Mouse (Mus musculus) MEL (cell line): ENCODE measurements at regions not wholly inside any gene's neighbourhood (a gene's known extent, or its start where the extent isn't known, plus 50 kb on each side); places are given as distances from the start of the nearest gene placed in this dataset.

Experiments used
- DNase-seq: peaks from one replicate; pipeline ENCODE4 v3.0.0; 2011; ENCODE audit warnings: low read depth, low spot score
- H3K27ac ChIP-seq: 2 replicates; pipeline ENCODE4 v1.5.1; 2012; ENCODE audit warnings: low read depth, mild to moderate bottlenecking, control low read depth, low read length, moderate library complexity; ENCODE audit not compliant: control insufficient read depth
- H3K27me3 ChIP-seq, 2 experiments: fragments of 150-350 bp in 1 of 2; sonication (generic) in 1 of 2; 2 replicates each; pipeline ENCODE4 v1.6.1; 2012; ENCODE audit warnings: low read length in 2 of 2, mild to moderate bottlenecking in 2 of 2, improper control_type of control experiment in 1 of 2, moderate library complexity in 1 of 2; ENCODE audit not compliant: insufficient read depth in 2 of 2, control insufficient read depth in 1 of 2
- H3K36me3 ChIP-seq, 2 experiments: 2 replicates each; pipeline ENCODE4 v1.6.1; 2012 to 2014; ENCODE audit warnings: low read length in 2 of 2, improper control_type of control experiment in 1 of 2, inconsistent platforms in 1 of 2, mild to moderate bottlenecking in 1 of 2; ENCODE audit not compliant: insufficient read depth in 2 of 2, control insufficient read depth in 1 of 2
- H3K4me1 ChIP-seq, 2 experiments: fragments of 150-350 bp in 1 of 2; sonication (generic) in 1 of 2; 2 replicates each; pipeline ENCODE4 v1.6.1; 2012; ENCODE audit warnings: low read length in 2 of 2, improper control_type of control experiment in 1 of 2, mild to moderate bottlenecking in 1 of 2; ENCODE audit not compliant: insufficient read depth in 2 of 2, control insufficient read depth in 1 of 2
- H3K4me3 ChIP-seq, 2 experiments: fragments of 150-350 bp in 1 of 2; sonication (generic) in 1 of 2; 2 replicates each; pipeline ENCODE4 v1.5.1; 2012; ENCODE audit warnings: low read depth in 2 of 2, low read length in 2 of 2, mild to moderate bottlenecking in 2 of 2, moderate library complexity in 2 of 2, control low read depth in 1 of 2, improper control_type of control experiment in 1 of 2; ENCODE audit not compliant: control insufficient read depth in 1 of 2, insufficient read depth in 1 of 2
- H3K79me2 ChIP-seq: 2 replicates; pipeline ENCODE4 v1.6.1; 2012; ENCODE audit warnings: mild to moderate bottlenecking, low read length, moderate library complexity; ENCODE audit not compliant: control insufficient read depth, poor library complexity, insufficient read depth
- H3K9ac ChIP-seq: 2 replicates; pipeline ENCODE4 v1.6.1; 2012; ENCODE audit warnings: low read depth, mild to moderate bottlenecking, control low read depth, low read length, moderate library complexity; ENCODE audit not compliant: control insufficient read depth, poor library complexity, severe bottlenecking
- H3K9me3 ChIP-seq: fragments of 150-350 bp; sonication (generic); replicated peaks from 2 replicates; pipeline ENCODE4 v1.6.1; 2012; ENCODE audit warnings: mild to moderate bottlenecking, low read length, improper control_type of control experiment, moderate library complexity; ENCODE audit not compliant: insufficient read depth
- BHLHE40 ChIP-seq: IDR thresholded peaks from 2 replicates; pipeline ENCODE4 v1.6.1; 2012; ENCODE audit warnings: low read depth, mild to moderate bottlenecking, inconsistent platforms, low read length, improper control_type of control experiment, borderline replicate concordance
- CHD2 ChIP-seq: IDR thresholded peaks from 2 replicates; pipeline ENCODE4 v1.6.1; 2011; ENCODE audit warnings: low read length, improper control_type of control experiment
- CTCF ChIP-seq, 3 experiments: IDR thresholded peaks in 2 of 3; conservative IDR thresholded peaks in 1 of 3; 2 replicates each; pipeline ENCODE4 v1.5.1; 2011 to 2012; ENCODE audit warnings: low read length in 3 of 3, low read depth in 2 of 3, mild to moderate bottlenecking in 2 of 3, improper control_type of control experiment in 1 of 3, inconsistent platforms in 1 of 3, mixed read lengths in 1 of 3, moderate library complexity in 1 of 3; ENCODE audit not compliant: control insufficient read depth in 1 of 3, insufficient read depth in 1 of 3, poor library complexity in 1 of 3, severe bottlenecking in 1 of 3
- ELF1 ChIP-seq: IDR thresholded peaks from 2 replicates; pipeline ENCODE4 v1.6.1; 2014; ENCODE audit warnings: low read depth, mild to moderate bottlenecking, inconsistent platforms, low read length, improper control_type of control experiment, moderate library complexity
- GABPA ChIP-seq: IDR thresholded peaks from 2 replicates; pipeline ENCODE4 v1.6.1; 2012; ENCODE audit warnings: low read depth, mild to moderate bottlenecking, inconsistent platforms, low read length, improper control_type of control experiment, moderate library complexity
- GATA1 ChIP-seq: IDR thresholded peaks from 2 replicates; pipeline ENCODE4 v1.6.1; 2011; ENCODE audit warnings: low read depth, low read length, improper control_type of control experiment
- KAT2A ChIP-seq: conservative IDR thresholded peaks from 2 replicates; pipeline ENCODE4 v1.6.1; 2012; ENCODE audit warnings: low read depth, low read length, improper control_type of control experiment, inconsistent platforms
- MAFK ChIP-seq: IDR thresholded peaks from 2 replicates; pipeline ENCODE4 v1.6.1; 2011; ENCODE audit warnings: low read depth, mild to moderate bottlenecking, low read length, improper control_type of control experiment, borderline replicate concordance
- MXI1 ChIP-seq: IDR thresholded peaks from 2 replicates; pipeline ENCODE4 v1.6.1; 2011; ENCODE audit warnings: mild to moderate bottlenecking, low read depth, low read length, improper control_type of control experiment
- MYC ChIP-seq: IDR thresholded peaks from 2 replicates; pipeline ENCODE4 v1.6.1; 2011; ENCODE audit warnings: low read depth, mild to moderate bottlenecking, low read length, improper control_type of control experiment, moderate library complexity
- POLR2AphosphoS2 ChIP-seq: IDR thresholded peaks from 2 replicates; pipeline ENCODE4 v1.6.1; 2011; ENCODE audit warnings: low read length, improper control_type of control experiment
- RAD21 ChIP-seq: IDR thresholded peaks from 2 replicates; pipeline ENCODE4 v1.6.1; 2011; ENCODE audit warnings: mild to moderate bottlenecking, low read depth, low read length, improper control_type of control experiment
- RCOR1 ChIP-seq: IDR thresholded peaks from 2 replicates; pipeline ENCODE4 v1.6.1; 2012; ENCODE audit warnings: low read depth, mild to moderate bottlenecking, inconsistent platforms, low read length, improper control_type of control experiment
- SMC3 ChIP-seq: IDR thresholded peaks from 2 replicates; pipeline ENCODE4 v1.6.1; 2011; ENCODE audit warnings: low read depth, low read length, improper control_type of control experiment
- UBTF ChIP-seq: IDR thresholded peaks from 2 replicates; pipeline ENCODE4 v1.6.1; 2012; ENCODE audit warnings: low read depth, mild to moderate bottlenecking, inconsistent platforms, low read length, improper control_type of control experiment, moderate library complexity, borderline replicate concordance; ENCODE audit not compliant: insufficient read depth
- ZC3H11A ChIP-seq: IDR thresholded peaks from 2 replicates; pipeline ENCODE4 v1.6.1; 2012; ENCODE audit warnings: low read depth, mild to moderate bottlenecking, inconsistent platforms, low read length, improper control_type of control experiment
- ZMIZ1 ChIP-seq: IDR thresholded peaks from 2 replicates; pipeline ENCODE4 v1.6.1; 2012; ENCODE audit warnings: low read depth, mild to moderate bottlenecking, inconsistent platforms, low read length, improper control_type of control experiment, moderate library complexity

DNA sequence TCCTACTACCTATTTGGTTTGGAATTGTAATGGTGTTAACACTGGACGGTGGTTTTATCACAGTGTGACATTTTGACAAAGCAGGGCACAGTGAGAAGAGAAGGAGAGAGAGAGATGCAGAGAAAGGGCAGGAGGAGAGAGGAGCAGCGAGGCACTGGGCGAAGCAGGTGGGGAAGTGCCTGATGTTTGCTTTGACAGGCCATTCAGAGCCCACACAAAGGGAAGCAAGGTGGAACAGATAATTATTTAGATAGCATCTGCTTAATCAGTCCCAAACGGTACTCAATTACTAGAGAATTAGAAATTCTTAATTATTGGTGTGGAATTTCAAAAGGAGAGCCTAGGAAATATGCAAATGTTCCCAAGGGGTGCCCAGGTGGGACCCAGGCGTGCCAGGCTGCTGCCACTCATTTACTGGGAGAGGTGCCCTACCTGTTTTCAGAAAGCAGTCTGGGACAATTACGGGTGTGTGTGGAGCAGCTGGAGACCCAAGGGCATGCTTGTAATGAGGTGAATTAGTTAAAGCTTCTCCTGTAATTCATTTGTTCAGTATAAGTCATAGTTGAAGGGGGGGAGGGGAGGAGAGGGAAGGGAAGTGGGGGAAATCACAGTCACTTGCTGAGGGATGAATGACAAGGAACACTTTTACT, 86.9 kb downstream of the Thnsl2 start:
- Histone ChIP-seq H3K27ac (no peak overlapping the region), H3K9ac (no peak overlapping the region), H3K9me3 (no peaks in the 10 kb centered on the region), H3K4me3 (no peak overlapping the region), H3K27me3 (peaks cover 0 to 2% of the 10 kb centered on the region in 2 experiments; a peak in 1 of 4 replicates), H3K79me2 (no peaks in the 10 kb centered on the region), H3K4me1 (no peaks in the 10 kb centered on the region), H3K36me3 (no peaks in the 10 kb centered on the region)
- TF ChIP-seq CHD2: no peak
- no peak for TF ChIP-seq SMC3
- TF ChIP-seq GATA1: no peak
- TF ChIP-seq ZC3H11A: no peak
- no peak for TF ChIP-seq MXI1
- no peak for TF ChIP-seq MYC
- no peak for DNase-seq

DNA sequence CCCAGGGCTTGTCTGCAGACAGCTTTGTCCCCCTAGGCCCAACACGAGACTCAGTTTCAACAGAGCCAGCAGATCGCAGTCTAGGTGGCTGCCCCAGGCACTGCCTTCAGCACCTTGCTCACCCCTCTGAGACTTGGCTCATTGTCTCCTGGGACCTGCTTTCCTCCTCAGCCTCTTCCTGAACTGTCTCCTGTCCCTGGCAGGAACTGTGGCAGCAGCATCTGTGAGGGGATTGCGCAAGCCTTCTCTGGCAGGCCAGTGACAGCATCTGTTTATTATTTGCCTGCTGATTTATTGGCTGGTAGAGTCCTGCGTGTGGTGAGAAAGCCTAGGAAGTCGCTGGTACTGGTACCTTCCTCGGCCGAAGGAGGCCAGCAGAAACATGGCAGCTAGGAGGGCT, 84.1 kb downstream of the Thnsl2 start:
- H3K4me3 ChIP-seq: no peak overlapping the region
- H3K79me2 ChIP-seq: no peaks in the 10 kb centered on the region
- TF ChIP-seq MAFK: no peak
- TF ChIP-seq RCOR1: no peak
- no peak for TF ChIP-seq MXI1
- no peak for TF ChIP-seq POLR2AphosphoS2
- TF ChIP-seq ZMIZ1: no peak
- no peak for TF ChIP-seq SMC3
- TF ChIP-seq RAD21: no peak
- no peak for TF ChIP-seq KAT2A
- TF ChIP-seq ELF1: no peak
- TF ChIP-seq BHLHE40: no peak
- no peak for TF ChIP-seq GABPA
- TF ChIP-seq MYC: no peak
- TF ChIP-seq UBTF: no peak
- TF ChIP-seq GATA1: no peak
- no peak for TF ChIP-seq CTCF (IDR thresholded peaks at IDR 0.05 in 2 of 3, conservative IDR thresholded peaks at IDR 0.05 in 1 of 3; ENCODE audit: control insufficient read depth in 1 of 3, insufficient read depth in 1 of 3, low read depth in 2 of 3, low read length in 3 of 3, poor library complexity in 1 of 3, severe bottlenecking in 1 of 3)
- H3K9ac ChIP-seq: no peak overlapping the region
- no peak for DNase-seq
- no peaks in the 10 kb centered on the region for H3K27me3 ChIP-seq
- no peaks in the 10 kb centered on the region for H3K4me1 ChIP-seq
- no peaks in the 10 kb centered on the region for H3K36me3 ChIP-seq
- no peak overlapping the region for H3K27ac ChIP-seq
- no peaks in the 10 kb centered on the region for H3K9me3 ChIP-seq
